Mouse (Mus musculus): Measurements from ENCODE around the gene Gm21209.
"Not testable (repeated sequence)": the region's sequence is repeated elsewhere in the genome, so short reads cannot be mapped to it uniquely, and the experiment has no call there.

Gene Gm21209

DNA sequence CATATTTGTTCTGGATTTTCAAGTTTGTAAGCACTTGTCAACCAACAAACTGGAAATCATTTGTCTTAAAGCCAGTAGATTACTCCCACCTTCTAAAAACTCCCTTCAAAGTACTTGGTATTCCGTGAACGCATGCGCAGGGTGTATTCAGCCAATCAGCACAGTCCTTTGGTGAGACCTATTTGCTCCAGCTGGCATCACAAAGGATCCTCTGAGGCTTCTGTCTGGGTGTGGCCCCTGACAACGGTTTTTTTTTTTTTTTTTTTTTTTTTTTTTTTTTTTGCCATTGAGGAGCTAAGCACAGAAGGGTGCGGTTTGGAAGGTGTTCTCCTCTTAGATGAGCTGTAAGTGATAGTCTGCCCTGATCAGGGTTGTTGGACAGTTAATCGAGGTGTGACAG, at the start of gene Gm21209:
Gm21209 (plus strand) TSS at position 301 of the 400 bp plus-strand sequence.
- not testable (repeated sequence) for DNase-seq (ENCODE audit: low spot score in 2 of 2)
